Comparison of ENCODE assay signal across 8 mouse cellular contexts in genomic region chr7:6729061-6729817, GRCm38 (mm10). TPM values are rescaled to one million over a fixed set of nuclear protein-coding genes. Genes with fewer than 3 reads are reported as not detected.
A peak's percentile ranks its signal among the peaks of the same experiment; 100 is the strongest.
DNase-seq lines count a peak whose midpoint lies in the region; ATAC-seq lines count a peak whose summit lies in the region.

No protein-coding gene starts in this region.

- H3K9ac ChIP-seq in hindbrain, embryonic 11.5 days (ENCODE audit: low read depth, low read length), result peak overlapping the region; percentile 58
- peak overlapping the region; percentile 74 for H3K9ac ChIP-seq in lung, embryonic 16.5 days (ENCODE audit: low read length)

- H3K36me3 ChIP-seq in hindbrain, embryonic 11.5 days (ENCODE audit: control insufficient read depth, insufficient read depth, low read length), result no peaks in the 10 kb centered on the region
- peaks cover 3% of the 10 kb centered on the region; the same call in 1 of the 2 replicates for H3K36me3 ChIP-seq in lung, embryonic 16.5 days (ENCODE audit: control insufficient read depth, insufficient read depth, low read length)

- DNase-seq in WW6 (ENCODE audit: low read depth, low spot score), result peak; percentile 91
- peak; percentile 96 to 98 for DNase-seq in cerebellum, postnatal 14 days
- DNase-seq in frontal cortex, postnatal 14 days (ENCODE audit: low spot score in 2 of 2), result peak; percentile 91 to 94
- DNase-seq in hindbrain, embryonic 11.5 days (ENCODE audit: low spot score), result peak; percentile 90
- peak; percentile 90 to 93 for DNase-seq in layer of hippocampus, postnatal 10 days (ENCODE audit: low spot score in 2 of 2)
- DNase-seq in ovary, postnatal 14 days (ENCODE audit: low spot score), result peak; percentile 87
- DNase-seq in urinary bladder, adult 18-20 months (ENCODE audit: low spot score in 2 of 2), result peak; percentile 72 to 90

- 41% methylated on average over 37 of the region's 37 CpGs for WGBS in hindbrain, embryonic 11.5 days
- 44% methylated on average over 37 of the region's 37 CpGs for WGBS in lung, embryonic 16.5 days

- peak overlapping the region; percentile 84 for H3K27ac ChIP-seq in hindbrain, embryonic 11.5 days (ENCODE audit: low read depth, low read length)
- H3K27ac ChIP-seq in lung, embryonic 16.5 days (ENCODE audit: low read length), result peak overlapping the region; percentile 94

- peak; percentile 66 for ATAC-seq in hindbrain, embryonic 11.5 days (ENCODE audit: low FRiP score)
- peak; percentile 74 for ATAC-seq in lung, embryonic 16.5 days (ENCODE audit: low read depth)

- H3K4me2 ChIP-seq in hindbrain, embryonic 11.5 days (replicated peaks; ENCODE audit: low read depth, low read length), result peak overlapping the region; percentile 65
- peak overlapping the region; percentile 61 for H3K4me2 ChIP-seq in lung, embryonic 16.5 days (ENCODE audit: low read depth, low read length)

- H3K27me3 ChIP-seq in hindbrain, embryonic 11.5 days (ENCODE audit: control insufficient read depth, insufficient read depth, low read length), result no peaks in the 10 kb centered on the region
- no peaks in the 10 kb centered on the region for H3K27me3 ChIP-seq in lung, embryonic 16.5 days (ENCODE audit: control insufficient read depth, insufficient read depth, low read depth, low read length)

- no peaks in the 10 kb centered on the region for H3K4me1 ChIP-seq in hindbrain, embryonic 11.5 days (replicated peaks; ENCODE audit: control insufficient read depth, insufficient read depth, low read length)
- 0 out of 2 replicates have a peak, but pooled peaks cover 2% of the 10 kb centered on the region for H3K4me1 ChIP-seq in lung, embryonic 16.5 days (replicated peaks; ENCODE audit: control insufficient read depth, insufficient read depth, low read length)

- peaks cover 11% of the 10 kb centered on the region; the same call in 1 of the 2 replicates for H3K9me3 ChIP-seq in hindbrain, embryonic 11.5 days (ENCODE audit: control insufficient read depth, low read length)
- H3K9me3 ChIP-seq in lung, embryonic 16.5 days (ENCODE audit: control insufficient read depth, low read length), result peaks cover 26% of the 10 kb centered on the region

- H3K4me3 ChIP-seq in hindbrain, embryonic 11.5 days (ENCODE audit: low read depth, low read length), result peak overlapping the region; percentile 55
- peak overlapping the region; percentile 64 for H3K4me3 ChIP-seq in lung, embryonic 16.5 days (ENCODE audit: low read length)

RNA-seq across cellular contexts. Expression of gene Peg3, which starts 1.0 kb away (rescaled TPM):
- polyA plus RNA-seq in hindbrain, embryonic 11.5 days (2014; fragmentation: Nextera tagmentation; extraction: Ambion mirVana), result 112 and 126 TPM in 2 replicates
- total RNA-seq in layer of hippocampus, postnatal 10 days (2021), result 100 to 1,000 TPM; 158 to 168 TPM
- 102 and 119 TPM in 2 replicates for polyA plus RNA-seq in lung, embryonic 16.5 days (2015; fragmentation: Nextera tagmentation; extraction: Ambion mirVana)

RNA-seq across cellular contexts. Expression of gene Usp29, which starts 1.1 kb away (rescaled TPM):
- 12.4 and 15.1 TPM in 2 replicates for polyA plus RNA-seq in hindbrain, embryonic 11.5 days (2014; fragmentation: Nextera tagmentation; extraction: Ambion mirVana)
- 10 to 100 TPM; 47.1 to 47.6 TPM for total RNA-seq in layer of hippocampus, postnatal 10 days (2021)
- polyA plus RNA-seq in lung, embryonic 16.5 days (2015; fragmentation: Nextera tagmentation; extraction: Ambion mirVana), result 3.5 and 5.1 TPM in 2 replicates

RNA-seq across cellular contexts. Expression of gene Zim1, which starts 33.0 kb away (rescaled TPM):
- polyA plus RNA-seq in hindbrain, embryonic 11.5 days (2014; fragmentation: Nextera tagmentation; extraction: Ambion mirVana), result 2.1 and 2.6 TPM in 2 replicates
- 10 to 100 TPM; 19.1 to 20.3 TPM for total RNA-seq in layer of hippocampus, postnatal 10 days (2021)
- polyA plus RNA-seq in lung, embryonic 16.5 days (2015; fragmentation: Nextera tagmentation; extraction: Ambion mirVana), result 2.0 and 2.5 TPM in 2 replicates

Comparison
In these comparisons a context has a peak if more than half of its experiments do, and no peak if none do; other contexts are left out.
1. Peak in every context shown above with its lines: DNase-seq, ATAC-seq, H3K4me3 ChIP-seq and H3K27ac ChIP-seq.